Mouse (Mus musculus) cerebellum, postnatal 10 days (tissue): Measurements from ENCODE around the gene Zfp64.

ENCODE experiments used
- DNase-seq, 2 experiments: peaks; one replicate each; pipeline ENCODE4 v3.0.0; 2021; ENCODE audit warnings: mixed read lengths in 2 of 2

Gene Zfp64

DNA sequence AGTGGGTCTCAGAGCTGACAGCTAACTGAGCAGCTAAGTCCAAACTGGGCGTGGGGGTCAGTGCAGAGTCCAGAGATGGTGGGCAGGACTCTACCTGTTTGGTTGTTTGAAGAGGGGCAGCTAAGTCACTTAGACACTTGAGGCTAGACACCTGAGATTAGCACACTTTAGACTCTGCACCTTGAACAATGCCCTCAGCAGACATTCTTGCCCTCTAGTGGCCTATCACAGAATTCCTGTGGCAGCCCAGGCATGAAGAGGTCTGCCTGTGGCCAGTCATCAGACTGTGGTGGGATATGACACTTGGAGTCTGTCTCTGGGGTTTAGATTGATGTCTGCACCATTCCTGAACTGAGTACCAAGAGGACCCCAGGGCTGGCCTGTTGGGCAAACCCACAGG, 7.7 kb downstream of the Zfp64 start:
- peak in 1 of 2 experiments; percentile 31 for DNase-seq

DNA sequence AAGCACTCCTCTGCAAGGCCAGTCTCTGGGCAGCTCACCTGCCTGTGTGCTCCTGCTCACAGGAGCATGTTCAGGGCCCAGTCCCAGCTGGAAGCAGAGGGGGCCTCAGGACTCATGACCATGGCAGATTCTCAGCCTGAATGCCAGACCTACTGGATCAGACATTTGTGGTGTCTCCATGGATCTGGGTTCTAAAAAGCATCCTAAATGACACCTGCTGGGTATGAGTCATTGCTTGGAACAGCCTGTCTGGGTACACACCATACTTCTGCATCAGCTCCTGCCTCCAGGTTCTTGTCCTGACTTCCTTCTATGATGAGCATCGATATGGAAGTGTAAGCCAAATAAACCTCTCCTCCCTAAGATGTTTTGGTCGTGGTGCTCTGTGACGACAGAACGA, 11.4 kb downstream of the Zfp64 start:
- no peak for DNase-seq

DNA sequence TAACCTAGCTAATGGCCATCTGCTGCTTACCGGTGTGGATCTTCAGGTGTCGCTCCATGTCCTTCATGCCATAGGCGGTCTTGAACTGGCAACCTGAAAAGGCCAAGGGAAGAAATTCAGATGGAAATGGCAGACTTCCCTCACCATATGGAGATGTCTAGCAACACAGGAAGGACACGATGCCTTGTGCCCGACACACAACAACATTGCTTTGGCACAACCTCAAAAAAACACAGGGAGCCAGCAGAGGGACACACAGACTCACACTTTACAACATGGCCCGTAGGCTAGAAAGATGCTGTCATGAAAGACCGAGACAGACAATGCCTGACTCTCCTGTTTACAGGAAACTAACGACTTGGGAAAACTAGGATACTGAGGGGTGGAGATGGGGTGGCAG, 15.4 kb downstream of the Zfp64 start:
- DNase-seq, result peak; percentile 57 to 64

DNA sequence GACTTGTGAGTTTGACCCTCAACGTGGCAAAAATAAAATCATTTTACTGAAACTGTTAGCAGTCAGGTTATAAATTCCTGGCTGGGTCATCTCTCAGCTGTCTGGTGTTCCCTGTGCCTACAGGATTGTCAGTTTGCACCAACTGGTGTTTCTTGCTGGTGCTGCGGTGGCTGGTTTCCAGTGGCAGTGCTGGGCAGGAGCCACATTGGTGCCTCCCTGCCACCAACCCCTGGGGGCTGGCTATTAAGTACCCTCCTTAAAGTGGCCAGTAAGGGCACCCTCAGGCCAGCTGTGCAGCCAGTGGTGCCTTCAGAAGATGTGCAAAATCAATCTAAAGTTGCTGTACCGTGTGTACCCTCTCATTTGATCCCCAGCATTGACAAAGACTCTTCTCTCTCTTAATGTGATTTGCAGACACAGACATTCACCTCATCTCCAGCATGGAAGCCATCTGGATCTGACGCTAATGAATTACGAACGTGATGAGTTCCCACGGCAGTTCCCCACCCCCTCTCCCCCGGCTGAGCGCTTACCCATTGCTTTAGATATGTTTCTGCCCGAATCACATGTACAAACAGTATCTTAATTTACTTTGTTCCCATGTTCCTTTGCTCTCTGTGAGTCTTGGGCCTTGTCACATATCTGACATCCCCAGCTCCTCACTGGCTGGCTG, 16.0 kb downstream of the Zfp64 start:
- DNase-seq, result peak; percentile 65 to 74

DNA sequence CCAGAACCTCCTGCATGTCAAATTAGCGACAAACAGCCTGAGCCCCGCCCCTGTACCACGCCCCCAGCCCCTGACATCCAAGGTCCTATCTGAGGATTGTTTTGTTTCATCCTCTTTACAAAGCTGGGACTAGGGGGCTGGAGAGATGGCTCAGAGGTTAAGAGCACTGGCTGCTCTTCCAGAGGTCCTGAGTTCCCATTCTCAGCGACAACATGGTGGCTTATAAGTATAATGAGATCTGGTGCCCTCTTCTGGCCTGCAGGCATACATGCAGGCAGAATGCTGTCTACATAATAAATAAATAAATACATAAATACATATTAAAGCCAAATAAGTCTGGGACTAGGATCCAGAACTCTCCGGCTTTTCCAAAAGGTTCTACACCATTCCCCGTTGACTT, 18.5 kb downstream of the Zfp64 start:
- no peak for DNase-seq

DNA sequence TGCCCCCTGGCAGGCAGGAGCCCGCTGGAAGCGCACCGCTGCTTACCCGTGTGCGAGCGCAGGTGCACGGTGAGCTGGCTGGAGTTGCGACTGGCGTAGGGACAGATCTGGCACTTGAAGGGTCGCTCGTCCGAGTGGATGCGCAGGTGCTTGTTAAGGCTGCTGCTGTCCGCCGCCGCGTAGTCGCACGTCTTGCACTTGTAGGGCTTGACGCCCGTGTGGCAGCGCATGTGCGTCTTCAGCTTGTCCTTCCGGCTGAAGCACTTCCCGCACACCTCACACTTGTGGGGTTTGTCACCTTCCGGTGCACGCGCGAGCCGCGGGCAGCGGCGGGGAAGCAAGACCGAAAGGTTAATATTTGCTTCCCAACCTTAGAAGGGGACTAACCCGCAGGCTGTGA, 20.2 kb downstream of the Zfp64 start:
- DNase-seq, result no peak

DNA sequence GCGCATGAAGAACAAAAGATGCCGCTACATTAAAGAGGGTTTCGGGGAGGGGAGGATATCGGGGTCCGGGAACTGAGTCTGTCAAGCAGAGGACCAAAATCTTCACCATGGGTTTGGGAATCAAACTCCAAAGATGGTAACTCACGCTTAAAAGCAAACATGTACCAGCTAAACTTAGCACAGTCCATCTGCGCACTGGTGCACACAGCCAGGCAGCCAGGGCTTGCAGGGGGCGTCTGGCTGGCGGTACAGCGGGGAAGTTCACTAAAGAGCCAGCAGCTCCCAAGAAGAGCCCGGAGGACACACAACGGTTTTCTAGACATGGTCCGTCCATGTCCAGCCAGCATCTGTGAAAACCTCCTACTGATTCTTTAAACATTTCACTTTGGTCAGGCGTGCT, 23.7 kb downstream of the Zfp64 start:
- DNase-seq, result no peak

DNA sequence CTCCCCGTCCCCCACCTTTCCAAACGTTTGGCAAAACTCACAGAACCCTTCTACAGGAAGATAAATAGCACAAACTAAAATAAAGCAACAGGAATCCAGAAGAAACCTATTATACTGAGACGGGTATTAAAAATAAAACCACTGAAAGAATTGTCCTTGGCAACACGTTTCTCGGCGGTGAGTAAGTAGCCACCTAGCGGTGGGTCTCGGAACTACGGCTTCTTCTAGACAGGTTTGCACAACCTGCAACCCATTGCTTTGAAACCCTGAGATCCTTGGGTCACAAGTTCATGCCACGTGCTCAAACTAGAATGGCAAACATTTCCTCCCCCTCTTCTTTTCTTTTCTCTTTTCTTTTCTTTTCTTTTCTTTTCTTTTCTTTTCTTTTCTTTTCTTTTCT, 25.7 kb downstream of the Zfp64 start:
- DNase-seq, result peak; percentile 83 to 90

DNA sequence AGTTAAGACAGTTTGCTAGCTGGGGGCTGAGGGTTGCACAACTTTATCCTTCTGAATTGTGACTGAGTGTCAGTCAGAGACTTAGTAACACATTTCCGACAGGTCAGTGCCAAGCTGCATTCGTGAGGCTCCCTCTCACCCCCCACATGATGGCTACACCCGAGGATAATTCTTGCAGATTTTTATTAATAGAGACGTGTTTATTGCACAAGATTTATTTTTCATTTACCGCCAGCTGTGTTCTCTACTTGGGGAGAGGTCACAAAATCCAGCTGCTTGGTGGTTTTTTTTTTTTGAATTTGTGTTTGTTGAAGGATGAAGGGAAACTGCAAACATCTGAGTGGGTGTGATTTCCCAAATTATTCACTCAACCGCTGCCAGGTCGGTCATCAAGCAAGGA, 28.0 kb downstream of the Zfp64 start:
- DNase-seq, result no peak

DNA sequence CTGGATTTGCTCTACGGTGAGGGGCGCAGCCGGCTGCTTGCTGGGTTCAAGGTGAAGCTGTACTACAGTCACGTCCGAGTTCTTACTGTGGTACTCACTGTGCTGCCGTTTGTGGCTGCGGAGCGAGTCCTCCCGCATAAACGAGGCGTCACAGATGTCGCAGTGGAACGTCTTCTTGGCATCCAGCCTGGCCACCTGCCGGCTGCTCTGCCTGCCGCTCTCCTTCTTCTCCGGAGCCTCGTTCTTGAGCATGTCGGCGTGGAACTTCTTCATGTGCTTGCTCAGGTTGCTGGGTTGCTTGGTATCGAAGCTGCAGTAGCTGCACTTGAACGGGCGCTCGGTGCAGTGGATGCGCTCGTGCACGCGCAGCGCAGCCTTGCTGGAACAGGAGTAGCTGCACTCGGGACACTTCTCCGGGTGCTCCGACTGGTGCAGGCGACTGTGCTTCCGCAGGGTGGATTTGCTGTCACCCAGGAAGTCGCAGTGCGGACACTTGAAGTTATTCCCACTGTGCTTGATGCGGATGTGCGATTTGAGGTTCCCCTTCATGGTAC, 29.1 kb downstream of the Zfp64 start:
- DNase-seq, result peak; percentile 70 to 71

DNA sequence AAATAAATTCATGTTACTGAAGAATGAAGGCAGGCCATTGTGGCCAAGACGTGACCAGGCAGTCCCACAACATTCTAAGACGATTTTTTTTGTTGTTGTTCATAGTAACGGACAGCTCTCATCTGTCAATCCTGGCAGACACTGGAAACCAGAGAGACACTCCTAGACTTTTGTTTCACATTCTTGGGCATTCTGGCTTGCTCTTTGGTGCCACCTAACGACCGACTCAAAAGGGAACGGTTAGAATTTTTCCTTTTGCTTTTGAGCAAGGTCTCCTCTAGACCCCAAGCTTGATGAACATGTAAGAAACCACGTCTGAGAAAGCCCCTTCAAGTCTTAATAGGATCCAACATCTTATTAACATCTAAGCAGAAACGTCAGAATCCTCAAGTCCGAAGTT, 31.7 kb downstream of the Zfp64 start:
- DNase-seq, result peak; percentile 78 to 80

DNA sequence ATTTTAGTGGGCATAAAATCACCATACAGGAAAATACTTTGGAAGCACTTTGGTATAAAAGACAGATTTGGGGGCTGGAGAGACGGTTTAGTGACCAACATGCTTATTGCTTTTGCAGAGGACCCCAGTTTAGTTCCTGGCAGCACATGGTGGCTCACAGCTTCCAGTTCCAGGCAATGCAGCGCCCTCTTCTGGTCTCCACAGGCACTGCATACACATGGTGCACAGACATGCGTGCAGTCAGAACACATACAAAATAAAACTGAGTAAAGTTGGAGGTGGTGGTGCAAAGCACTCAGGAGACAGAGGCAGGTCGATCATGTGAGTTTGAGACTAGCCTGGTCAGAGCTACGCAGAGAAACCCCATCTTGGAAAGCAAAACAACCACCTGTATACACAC, 32.9 kb downstream of the Zfp64 start:
- DNase-seq, result no peak

DNA sequence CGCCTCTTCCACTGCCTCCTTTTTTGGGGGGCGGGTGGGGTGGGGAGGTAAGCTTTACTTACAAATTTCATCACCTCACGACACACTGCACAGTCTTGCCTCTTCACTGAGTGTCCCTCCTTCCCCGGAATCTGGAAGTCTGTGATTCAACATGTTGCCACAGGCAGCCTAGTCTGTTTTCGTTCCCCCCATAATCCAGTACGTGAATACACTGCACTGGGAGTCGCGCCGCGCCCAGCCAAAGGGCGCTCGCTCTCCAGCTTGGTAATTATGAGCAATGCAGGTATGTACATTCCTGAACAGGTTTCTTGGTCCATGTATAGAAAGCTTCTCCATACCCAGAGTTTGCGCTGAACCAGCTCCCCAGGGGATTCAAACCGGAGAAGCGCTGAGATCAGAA, 35.4 kb downstream of the Zfp64 start:
- DNase-seq, result no peak

DNA sequence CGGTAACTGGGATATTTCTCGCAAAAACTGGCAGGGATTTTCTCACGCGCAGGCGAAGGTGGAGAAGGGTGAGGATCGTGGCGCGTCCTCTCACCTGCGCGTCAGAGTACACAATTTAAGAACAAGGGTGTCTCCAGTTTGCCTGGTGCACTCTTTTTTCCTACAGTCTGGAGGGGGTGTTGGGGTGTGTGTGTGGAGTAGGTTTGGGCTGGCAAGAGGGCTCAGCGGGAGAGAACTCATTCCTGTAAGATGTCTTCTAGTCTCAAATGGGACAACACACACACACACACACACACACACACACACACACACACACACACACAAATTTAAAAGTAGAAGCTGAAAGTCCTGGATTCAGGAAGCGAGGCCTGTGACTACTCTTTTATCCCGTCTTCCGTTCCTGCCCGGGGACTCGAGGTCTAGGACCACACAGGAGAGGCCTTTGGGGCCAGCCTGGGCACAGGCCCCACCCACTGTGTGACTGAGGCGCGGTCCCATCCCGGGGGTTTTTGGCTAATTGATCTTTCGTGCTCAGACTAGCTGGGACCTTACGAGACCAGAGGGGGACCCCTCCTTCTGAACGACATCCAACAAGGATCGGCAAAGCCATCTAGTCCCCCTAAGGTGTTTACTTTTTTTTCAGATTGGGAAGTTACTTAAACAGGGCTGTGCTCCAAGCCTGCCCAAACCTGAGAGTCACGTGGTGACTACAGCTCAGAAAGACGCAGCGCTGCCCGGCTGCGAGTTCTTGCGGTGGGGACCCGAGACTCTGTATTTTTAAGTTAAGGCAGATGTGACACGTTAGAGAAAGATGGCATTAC, 42.3 kb downstream of the Zfp64 start:
- DNase-seq, result no peak

DNA sequence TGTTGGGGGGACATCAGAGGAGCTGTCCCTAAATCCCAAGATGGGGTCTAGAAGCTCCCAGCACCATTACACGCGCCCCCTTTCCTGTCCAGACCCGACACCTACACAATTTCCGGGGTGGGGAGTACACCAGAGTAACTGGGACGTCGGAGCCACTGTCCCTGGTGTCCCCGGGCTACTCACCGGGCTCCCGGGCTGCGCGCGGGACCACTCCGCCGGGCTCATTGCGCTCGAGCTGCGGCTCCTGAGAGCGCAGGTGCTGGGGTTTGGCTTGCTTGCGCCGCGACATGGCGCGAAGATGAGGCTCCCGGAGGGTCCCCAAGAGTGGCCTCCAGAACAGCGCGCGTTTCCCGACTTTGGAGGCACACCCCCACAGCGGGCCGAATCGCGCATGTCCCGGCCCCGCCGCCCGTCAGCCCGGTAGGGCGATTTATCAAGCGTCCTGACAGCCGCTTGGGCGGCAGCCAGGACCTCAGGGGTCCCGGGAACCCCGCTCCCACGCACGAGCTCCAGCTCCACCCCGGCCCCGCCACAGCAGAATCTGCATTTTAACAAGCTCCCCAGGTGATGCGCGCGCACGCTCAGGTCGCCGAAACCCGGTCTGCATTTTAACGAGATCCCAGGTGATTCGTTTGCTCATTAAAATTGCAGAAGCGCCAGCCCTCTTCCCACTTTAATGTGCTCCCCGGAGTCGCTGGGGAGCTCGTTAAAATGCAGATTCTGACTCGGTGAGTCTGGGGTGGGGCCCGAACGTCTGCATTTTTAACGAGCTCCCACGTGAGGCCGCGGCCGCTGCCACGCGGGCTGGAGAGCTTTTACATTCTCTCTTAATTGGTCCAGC, 43.1 kb downstream of the Zfp64 start:
- peak; percentile 59 to 67 for DNase-seq

DNA sequence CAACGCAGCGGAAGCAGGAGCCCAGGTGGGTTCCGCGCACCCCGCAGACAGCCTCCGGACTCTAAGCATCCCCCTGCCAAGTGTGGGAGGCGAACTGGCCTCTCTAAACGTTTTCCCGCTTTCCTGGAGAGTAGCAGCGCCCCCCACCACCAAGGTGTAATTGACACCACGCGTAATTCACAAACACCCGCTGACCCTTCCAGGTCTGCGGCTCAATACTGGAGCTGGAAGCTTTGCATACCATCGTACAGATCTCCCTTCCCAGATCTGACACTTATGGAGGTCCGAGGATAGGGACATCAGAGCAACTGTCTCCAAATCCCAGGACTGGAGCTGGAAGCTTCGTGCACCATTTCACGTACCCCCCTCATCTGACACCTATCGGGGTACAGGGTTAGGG, 43.9 kb downstream of the Zfp64 start:
- peak; percentile 29 to 40 for DNase-seq

DNA sequence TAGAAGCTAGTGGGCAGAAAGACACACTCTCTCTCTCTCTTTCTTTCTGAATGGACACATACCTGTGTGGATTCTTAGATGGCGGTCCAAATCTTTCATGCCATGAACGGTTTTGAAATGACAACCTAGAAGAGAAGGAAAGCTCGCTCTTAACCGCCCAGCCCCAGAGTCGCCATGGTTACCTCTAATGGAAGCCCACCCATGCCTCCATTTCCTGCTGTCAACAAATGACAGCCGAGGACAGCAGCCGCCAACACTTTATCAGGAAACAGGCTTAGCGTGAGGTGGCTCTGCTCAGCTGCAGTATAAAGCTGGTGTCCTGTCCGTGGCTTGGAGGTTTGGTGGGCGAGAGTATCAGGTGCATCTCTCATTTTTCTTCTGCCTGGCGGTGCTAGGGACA, 49.4 kb downstream of the Zfp64 start:
- DNase-seq, result no peak

DNA sequence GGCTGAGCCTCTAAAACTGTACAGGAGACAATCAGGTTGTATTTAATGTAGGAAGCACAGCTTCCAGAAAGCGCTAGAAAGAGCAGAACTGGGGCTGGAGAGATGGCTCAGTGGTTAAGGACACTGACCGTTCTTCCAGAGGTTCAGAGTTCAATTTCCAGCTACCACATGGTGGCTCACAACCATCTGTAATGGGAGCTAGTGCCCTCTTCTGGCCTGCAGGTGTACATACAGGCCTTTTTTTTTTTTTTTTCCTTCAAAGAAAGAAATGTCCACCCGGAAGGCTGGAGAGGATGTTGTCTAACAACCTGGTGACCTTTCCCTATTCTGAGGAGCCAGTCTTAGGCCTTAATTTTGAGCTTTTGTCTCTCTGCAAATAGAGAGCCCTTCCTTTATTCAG, 50.5 kb downstream of the Zfp64 start:
- DNase-seq, result no peak

DNA sequence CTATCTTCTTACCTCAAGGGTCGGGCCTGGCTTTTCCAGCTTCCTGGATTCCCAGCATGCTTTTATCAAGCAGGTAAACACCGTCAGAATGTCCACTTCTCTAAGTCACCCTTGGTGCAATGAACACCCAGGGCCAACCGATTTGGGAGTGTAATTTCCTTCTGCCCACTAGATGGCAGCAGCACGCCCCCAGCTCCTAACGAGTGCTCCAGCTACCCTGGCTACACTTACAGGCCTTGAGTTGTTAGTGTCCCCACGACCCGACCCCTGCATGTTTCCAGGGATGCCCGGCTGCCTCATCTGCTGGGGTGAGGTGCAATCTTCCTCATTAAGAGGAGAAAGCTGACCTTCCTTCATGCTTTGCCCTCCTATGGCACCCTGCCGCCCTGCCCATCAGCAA, 51.2 kb downstream of the Zfp64 start:
- DNase-seq, result peak; percentile 73 to 76

DNA sequence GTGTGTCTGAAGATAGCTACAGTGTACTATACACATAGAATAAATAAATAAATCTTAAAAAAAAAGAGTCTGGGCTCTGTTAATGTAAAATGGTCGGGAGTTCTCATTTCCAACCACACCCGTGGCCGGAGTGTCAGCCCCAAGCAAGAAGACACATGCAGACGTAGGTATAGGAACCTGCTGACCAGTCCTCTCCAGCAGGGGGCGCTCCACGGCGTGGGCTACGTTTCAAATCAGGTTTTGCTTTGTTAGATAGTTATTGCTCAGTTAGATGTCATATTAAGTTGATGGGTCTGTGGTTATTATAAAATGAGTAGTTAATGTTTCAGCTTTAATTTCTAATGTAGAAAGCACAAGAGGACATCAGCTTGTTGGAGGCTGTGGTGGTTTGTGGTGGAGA, 52.8 kb downstream of the Zfp64 start:
- DNase-seq, result peak; percentile 56 to 63

DNA sequence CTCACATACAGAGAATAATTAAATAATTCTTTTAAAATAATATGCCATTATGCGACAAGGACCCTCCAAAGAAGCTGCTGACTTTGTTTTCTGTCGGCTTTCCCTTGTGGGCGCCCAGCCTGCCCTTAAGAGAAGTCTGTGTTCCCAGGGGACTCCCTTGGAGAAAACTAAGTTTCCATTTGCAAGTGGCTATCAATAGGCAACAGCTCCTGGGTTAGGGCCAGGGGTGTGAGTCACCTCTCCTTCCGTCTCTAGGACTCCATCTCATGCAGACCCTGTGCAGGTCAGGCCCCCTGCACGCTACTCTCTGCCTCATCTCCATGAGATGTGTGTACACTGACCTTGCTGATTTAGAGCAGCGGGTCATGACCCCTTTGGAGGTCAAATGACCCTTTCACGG, 57.5 kb downstream of the Zfp64 start:
- no peak for DNase-seq

DNA sequence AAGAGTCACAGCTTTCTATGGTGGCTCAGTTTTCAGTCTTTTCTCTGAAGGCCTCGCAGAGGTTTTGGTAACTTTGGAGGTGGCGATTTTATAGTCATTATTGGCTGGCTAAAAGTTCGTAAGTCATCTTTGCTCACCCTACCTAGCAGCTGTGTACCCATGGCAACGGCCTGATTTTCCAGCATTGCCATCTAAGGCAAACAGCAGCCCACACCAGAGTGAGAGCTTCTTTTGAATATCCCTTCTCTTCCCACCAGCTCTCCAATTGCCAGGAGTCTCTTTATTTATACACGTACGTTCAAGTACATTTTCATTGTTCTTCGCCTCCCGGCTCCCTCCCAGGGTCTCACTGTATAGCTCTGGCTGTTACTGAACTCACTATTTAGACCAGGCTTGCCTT, 59.9 kb downstream of the Zfp64 start:
- no peak for DNase-seq

DNA sequence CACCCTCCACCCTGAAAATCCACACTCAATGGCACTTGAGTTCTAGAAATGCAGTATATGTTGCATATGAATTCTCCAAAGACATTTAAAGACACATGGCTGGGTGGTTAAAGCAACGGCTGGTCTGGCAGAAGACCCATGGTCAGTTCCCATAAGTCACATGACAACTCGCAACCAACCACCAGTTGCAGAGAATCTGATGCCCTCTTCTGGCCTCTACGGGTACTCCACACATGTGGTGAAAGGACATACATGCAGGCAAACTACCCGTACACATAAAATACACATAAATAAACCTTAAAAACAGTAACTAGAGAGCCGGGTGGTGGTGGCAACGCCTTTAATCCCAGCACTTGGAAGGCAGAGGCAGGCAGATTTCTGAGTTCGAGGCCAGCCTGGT, 60.6 kb downstream of the Zfp64 start:
- no peak for DNase-seq
